Mouse (Mus musculus): Measurements from ENCODE around the gene Cfap221.

Cfap221 gene

DNA sequence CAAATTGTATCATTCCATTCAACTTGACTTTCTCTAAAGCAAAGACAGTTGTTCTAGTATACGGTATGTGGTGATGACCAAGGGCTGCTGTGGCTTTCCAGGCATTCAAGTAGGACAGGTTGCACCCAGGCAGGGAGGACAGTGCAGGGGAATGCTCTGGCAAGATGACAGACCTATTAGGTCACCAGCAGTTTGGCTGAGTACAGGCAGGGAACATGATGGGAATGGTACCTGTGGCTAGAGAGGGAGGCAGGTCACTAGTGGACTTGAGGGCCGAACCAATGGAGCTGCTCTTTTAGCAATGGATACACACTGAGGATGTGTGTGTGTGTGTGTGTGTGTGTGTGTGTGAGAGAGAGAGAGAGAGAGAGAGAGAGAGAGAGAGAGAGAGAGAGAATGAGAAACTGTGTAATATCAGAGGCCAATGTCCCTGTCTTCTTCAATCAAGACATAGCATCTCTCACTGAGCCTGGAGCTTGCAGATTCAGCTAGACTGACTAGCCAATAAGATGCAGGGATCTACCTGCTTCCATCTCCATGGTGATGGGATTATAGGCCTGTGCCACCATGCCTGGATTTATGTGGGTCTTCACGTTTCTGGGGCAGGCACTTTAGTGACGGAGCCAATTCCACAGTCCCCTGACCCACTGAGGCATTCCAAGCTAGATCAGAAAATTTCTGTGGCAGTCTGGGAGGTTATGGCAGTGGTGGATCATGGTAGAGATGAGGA is 65.4 kb downstream of the Cfap221 start:
- ChIA-PET POLR2A (no interaction called here), CTCF (no interaction called here)

GRCm38 (mm10) chr1:119929715-119930114 is 67.3 kb downstream of the Cfap221 start:
- CTCF ChIA-PET = interaction anchor here (0.6 to 1.5 kb wide), 13 partner anchors 9 to 964 kb away, joined by 3 to 11 read pairs (median 3); no protein-coding TSS in a partner anchor
- POLR2A ChIA-PET = no interaction called here

- ChIA-PET CTCF (interaction anchor here (0.6 to 1.5 kb wide), 15 partner anchors 9 to 539 kb away, joined by 3 to 9 read pairs (median 4); no protein-coding TSS in a partner anchor), POLR2A (no interaction called here)
These were observed 77.7 kb downstream of the Cfap221 start for GRCm38 (mm10) chr1:119919299-119919698.

- CTCF ChIA-PET = interaction anchor here in 1 of 4 experiments (1.6 kb wide), 1 partner anchor 13 kb away, joined by 3 read pairs; no protein-coding TSS in a partner anchor
- POLR2A ChIA-PET = interaction anchor here in 2 of 4 experiments (0.5 to 1.5 kb wide), 5 partner anchors 11 to 30 kb away, joined by 3 to 6 read pairs (median 4); no protein-coding TSS in a partner anchor
These were observed 80.1 kb downstream of the Cfap221 start for GRCm38 (mm10) chr1:119916823-119917371.

DNA sequence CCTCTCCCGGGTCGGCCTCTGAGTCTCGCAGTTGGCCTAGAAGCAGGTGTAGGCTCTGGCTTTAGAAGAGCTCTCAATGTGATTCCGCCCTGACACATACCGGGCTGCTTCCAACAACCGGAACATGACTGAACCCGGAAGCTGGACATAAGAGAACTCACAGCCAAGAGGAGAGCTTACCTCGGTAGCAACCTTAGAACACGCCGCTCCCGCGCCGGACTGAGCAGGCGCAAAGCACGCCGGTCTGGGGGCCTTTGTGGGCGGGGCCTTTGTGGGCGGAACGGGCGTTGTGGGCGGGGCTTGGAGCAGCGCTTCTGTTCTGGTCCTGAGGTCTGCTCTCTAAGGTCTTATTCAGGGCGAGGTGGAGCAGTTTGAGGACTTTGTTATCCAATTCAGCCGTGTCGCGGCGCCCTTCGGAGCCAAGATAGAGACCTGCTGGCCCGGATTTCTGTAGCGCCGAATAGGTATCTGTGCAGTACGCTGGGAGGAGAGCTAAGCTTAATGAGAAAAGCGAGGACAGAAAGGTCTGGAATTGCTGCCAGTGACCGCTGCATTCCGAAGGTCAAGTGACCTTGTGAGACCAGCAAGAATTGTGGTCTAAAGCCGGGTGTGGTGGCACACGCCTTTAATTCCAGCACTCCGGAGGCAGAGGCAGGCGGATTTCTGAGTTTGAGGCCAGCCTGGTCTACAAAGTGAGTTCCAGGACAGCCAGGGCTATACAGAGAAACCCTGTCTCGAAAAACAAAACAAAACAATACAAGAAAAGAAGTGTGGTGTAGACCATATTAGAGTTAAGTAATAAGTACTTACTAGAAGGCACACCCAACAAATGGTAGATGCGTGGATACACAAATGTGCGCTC is 83.8 kb downstream of the Cfap221 start, which contains the start of gene Tmem177:
Gene Tmem177 (minus strand): TSS at position 256 of the 862 bp plus-strand sequence.
- ChIA-PET POLR2A (interaction anchor here (0.6 to 2.9 kb wide), 34 partner anchors 8 to 1484 kb away, joined by 3 to 12 read pairs (median 4); partner anchors contain the start of genes 3110009E18Rik (in 1 of the 4), Dbi (in 1 of the 4) and Epb41l5 (in 1 of the 4)), CTCF (interaction anchor here in 3 of 4 experiments (0.7 to 1.3 kb wide), 3 partner anchors 18 to 209 kb away, joined by 3 read pairs; no protein-coding TSS in a partner anchor)

DNA sequence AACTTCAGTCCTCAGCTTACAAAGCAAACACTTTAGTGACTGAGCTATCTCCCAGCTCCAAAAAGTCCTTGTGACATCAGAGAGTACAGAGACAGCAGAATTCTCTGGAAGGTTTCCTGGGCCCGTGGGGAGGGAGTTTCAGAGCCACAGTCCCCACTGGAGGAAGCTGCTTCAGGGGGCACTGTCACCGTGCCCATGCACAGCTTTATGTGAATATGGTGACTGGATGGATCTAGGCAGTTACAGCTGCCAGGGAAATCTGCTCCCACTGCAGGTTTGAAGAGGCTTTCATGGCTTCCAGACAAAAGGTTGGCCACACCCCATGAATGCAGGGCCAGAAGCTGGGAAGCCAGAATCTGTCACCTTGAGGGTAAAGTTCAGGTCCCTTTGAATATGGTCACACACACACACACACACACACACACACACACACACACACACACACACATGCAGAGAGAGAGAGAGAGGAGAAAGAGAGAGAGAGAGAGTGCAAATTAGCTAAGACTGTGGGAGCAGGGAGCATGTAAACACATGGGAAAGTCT is 89.8 kb downstream of the Cfap221 start:
- ChIA-PET CTCF (interaction anchor here (0.7 to 1.6 kb wide), 6 partner anchors 12 to 787 kb away, joined by 3 to 8 read pairs (median 4); no protein-coding TSS in a partner anchor), POLR2A (interaction anchor here in 2 of 4 experiments (0.6 to 2.0 kb wide), 4 partner anchors 8 to 265 kb away, joined by 3 to 10 read pairs (median 4); no protein-coding TSS in a partner anchor)

- POLR2A ChIA-PET = interaction anchor here in 3 of 4 experiments (0.5 to 3.1 kb wide), 4 partner anchors 9 to 257 kb away, joined by 4 to 12 read pairs (median 6); partner anchors contain the start of gene Tmem177 (in 3 of the 3)
- CTCF ChIA-PET = no interaction called here
These were observed 93.8 kb downstream of the Cfap221 start for GRCm38 (mm10) chr1:119903231-119903620.

GRCm38 (mm10) chr1:119902551-119903230 is 94.3 kb downstream of the Cfap221 start:
- CTCF ChIA-PET = no interaction called here
- POLR2A ChIA-PET = interaction anchor here in 3 of 4 experiments (0.5 to 3.1 kb wide), 7 partner anchors 10 to 257 kb away, joined by 3 to 12 read pairs (median 4); partner anchors contain the start of gene Tmem177 (in 3 of the 3)

- CTCF ChIA-PET = no interaction called here
- POLR2A ChIA-PET = interaction anchor here in 3 of 4 experiments (0.6 to 2.8 kb wide), 7 partner anchors 9 to 17 kb away, joined by 3 to 10 read pairs (median 4); partner anchors contain the start of gene Tmem177 (in 3 of the 3)
These were observed 97.6 kb downstream of the Cfap221 start for GRCm38 (mm10) chr1:119899195-119900123.

- CTCF ChIA-PET = interaction anchor here in 3 of 4 experiments (0.5 to 2.0 kb wide), 11 partner anchors 12 to 1096 kb away, joined by 3 to 8 read pairs (median 4); no protein-coding TSS in a partner anchor
These were observed 102.1 kb downstream of the Cfap221 start for GRCm38 (mm10) chr1:119894936-119895335.

DNA sequence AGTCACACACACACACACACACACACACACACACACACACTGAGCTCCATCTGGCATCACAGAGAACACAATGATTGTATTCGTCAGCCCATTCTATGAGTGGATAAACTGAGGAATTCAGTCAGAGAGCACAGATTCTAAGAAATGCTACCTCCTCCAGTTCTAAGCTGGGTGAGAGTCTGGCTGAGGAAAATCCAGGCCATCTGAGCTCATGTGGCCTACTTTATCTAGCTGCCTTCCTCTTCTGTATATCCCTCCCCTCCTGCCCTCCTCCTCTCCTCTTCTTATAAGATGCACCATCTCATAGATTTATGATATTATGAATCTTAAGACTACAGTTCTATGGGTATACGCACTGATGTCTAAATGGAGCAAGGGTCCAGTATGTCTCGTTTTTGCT is 103.4 kb downstream of the Cfap221 start:
- ChIA-PET POLR2A (interaction anchor here in 2 of 4 experiments (0.6 kb wide), 2 partner anchors 10 to 23 kb away, joined by 5 to 6 read pairs; no protein-coding TSS in a partner anchor), CTCF (interaction anchor here in 3 of 4 experiments (0.5 to 2.0 kb wide), 5 partner anchors 13 to 343 kb away, joined by 3 to 9 read pairs (median 5); no protein-coding TSS in a partner anchor)

More at GRCm38 (mm10) chr1:119894936-119895335, 102.1 kb downstream of the Cfap221 start:
- POLR2A ChIA-PET = interaction anchor here in 1 of 4 experiments (1.3 kb wide), 1 partner anchor 18 kb away, joined by 4 read pairs; the partner anchor contains the start of gene Tmem177

- ChIA-PET CTCF (interaction anchor here in 2 of 4 experiments (0.6 to 1.2 kb wide), 2 partner anchors 207 to 343 kb away, joined by 3 to 4 read pairs; no protein-coding TSS in a partner anchor), POLR2A (interaction anchor here in 1 of 4 experiments (0.6 kb wide), 1 partner anchor 10 kb away, joined by 5 read pairs; no protein-coding TSS in a partner anchor)
These were observed 104.1 kb downstream of the Cfap221 start for GRCm38 (mm10) chr1:119892933-119893332.

GRCm38 (mm10) chr1:119891865-119892264 is 105.2 kb downstream of the Cfap221 start:
- POLR2A ChIA-PET = no interaction called here
- CTCF ChIA-PET = no interaction called here

DNA sequence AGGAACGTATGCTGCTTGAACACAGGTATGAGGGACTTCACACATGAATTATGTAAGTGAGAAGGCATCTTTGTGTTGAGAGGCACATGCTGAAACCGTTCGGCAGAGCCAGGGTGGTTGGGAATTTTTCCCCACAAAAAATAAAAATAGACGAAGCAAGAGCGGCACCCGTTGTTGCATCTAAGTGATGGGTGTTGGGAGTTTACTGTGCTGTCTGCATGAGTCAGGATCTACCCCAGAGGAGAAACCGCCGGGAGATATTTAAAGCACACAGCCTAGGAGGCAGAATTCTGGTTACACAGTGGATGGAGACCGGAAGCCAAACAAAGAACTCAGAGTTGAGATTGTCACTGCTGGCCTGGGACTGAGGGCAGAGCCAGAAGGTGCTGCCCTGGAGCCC is 105.9 kb downstream of the Cfap221 start:
- ChIA-PET POLR2A (no interaction called here), CTCF (no interaction called here)

- ChIA-PET CTCF (no interaction called here), POLR2A (interaction anchor here in 1 of 4 experiments (1.0 to 1.3 kb wide), 2 partner anchors 11 to 18 kb away, joined by 3 to 4 read pairs; no protein-coding TSS in a partner anchor)
These were observed 107.7 kb downstream of the Cfap221 start for GRCm38 (mm10) chr1:119889347-119889746.

DNA sequence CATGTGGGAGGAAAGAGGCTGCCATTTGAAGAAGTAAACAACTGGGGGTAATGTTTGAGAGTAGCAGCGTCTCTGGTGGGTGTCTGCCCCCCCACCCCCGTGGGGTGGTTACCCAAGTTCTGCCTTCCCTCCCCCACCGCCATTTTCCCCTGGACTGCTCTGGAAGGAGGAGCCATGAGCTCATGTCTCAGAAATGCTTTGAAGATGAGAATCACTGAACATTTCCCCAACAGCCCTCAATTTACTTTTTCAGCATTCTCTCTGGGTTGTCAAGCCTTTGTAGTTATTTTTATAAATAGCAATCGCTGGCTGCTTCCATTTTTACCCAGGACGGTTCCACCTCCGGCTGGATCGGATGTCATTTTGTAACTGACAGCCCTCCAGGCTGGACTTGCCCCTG is 110.7 kb downstream of the Cfap221 start:
- ChIA-PET CTCF (no interaction called here), POLR2A (no interaction called here)

Measured in embryonic stem cell, embryonic (primary cell).